Mouse (Mus musculus) CH12.LX (cell line): ENCODE measurements around the gene Tusc2. TPM values are rescaled to one million over a fixed set of nuclear protein-coding genes. Genes with fewer than 3 reads are reported as not detected.

Source experiments
- DNase-seq: peaks from one replicate; pipeline ENCODE4 v3.0.0-alpha.2; 2013; ENCODE audit errors: extremely low read depth
- H3K27ac ChIP-seq: 2 replicates; pipeline ENCODE4 v1.5.1; 2012; ENCODE audit warnings: low read depth, mild to moderate bottlenecking, control low read depth, moderate library complexity; ENCODE audit not compliant: insufficient read depth
- H3K27me3 ChIP-seq: replicated peaks from 2 replicates; pipeline ENCODE3; 2012; ENCODE audit warnings: inconsistent platforms
- H3K36me3 ChIP-seq, 2 experiments: replicated peaks in 1 of 2; 2 replicates each; pipeline versions ENCODE3 to v1.6.1; 2012; ENCODE audit warnings: inconsistent platforms in 1 of 2, low read length in 1 of 2, mild to moderate bottlenecking in 1 of 2, mixed read lengths in 1 of 2, moderate library complexity in 1 of 2; ENCODE audit not compliant: control insufficient read depth in 1 of 2, insufficient read depth in 1 of 2
- H3K4me1 ChIP-seq, 2 experiments: 2 replicates each; pipeline ENCODE4 v1.6.1; 2012; ENCODE audit warnings: inconsistent platforms in 1 of 2, moderate library complexity in 1 of 2; ENCODE audit not compliant: insufficient read depth in 2 of 2, control insufficient read depth in 1 of 2
- H3K4me2 ChIP-seq: 2 replicates; pipeline ENCODE4 v1.6.1; 2012; ENCODE audit warnings: low read depth, mild to moderate bottlenecking, control low read depth; ENCODE audit not compliant: poor library complexity, insufficient read depth, severe bottlenecking
- H3K4me3 ChIP-seq, 3 experiments: fragments of 150-350 bp in 1 of 3; sonication (generic) in 1 of 3; replicated peaks in 1 of 3; 2 replicates each; pipeline versions ENCODE3 to v1.5.1; 2011 to 2012; ENCODE audit warnings: low read depth in 2 of 3, low read length in 2 of 3, mild to moderate bottlenecking in 2 of 3, moderate library complexity in 2 of 3, control low read depth in 1 of 3, improper control_type of control experiment in 1 of 3, inconsistent platforms in 1 of 3, mixed read lengths in 1 of 3; ENCODE audit not compliant: poor library complexity in 1 of 3
- H3K79me2 ChIP-seq: replicated peaks from 2 replicates; pipeline ENCODE4 v1.6.1; 2012; ENCODE audit warnings: mild to moderate bottlenecking, moderate library complexity; ENCODE audit not compliant: control insufficient read depth, poor library complexity, insufficient read depth, severe bottlenecking; ENCODE audit errors: extremely low read depth
- H3K9ac ChIP-seq: 2 replicates; pipeline ENCODE4 v1.6.1; 2012; ENCODE audit warnings: low read depth, mild to moderate bottlenecking, control low read depth, moderate library complexity; ENCODE audit not compliant: insufficient read depth
- H3K9me3 ChIP-seq: replicated peaks from 2 replicates; pipeline ENCODE3; 2012; ENCODE audit warnings: low read length, inconsistent platforms, mixed read lengths
- CHD1 ChIP-seq: IDR thresholded peaks from 2 replicates; pipeline ENCODE4 v1.6.1; 2012; ENCODE audit warnings: low read depth, low read length, improper control_type of control experiment, inconsistent platforms
- CHD2 ChIP-seq: IDR thresholded peaks from 2 replicates; pipeline ENCODE4 v1.6.1; 2011; ENCODE audit warnings: low read length, improper control_type of control experiment
- E2F4 ChIP-seq: IDR thresholded peaks from 2 replicates; pipeline ENCODE4 v1.6.1; 2011; ENCODE audit warnings: low read depth, low read length, improper control_type of control experiment; ENCODE audit not compliant: insufficient replicate concordance
- ELF1 ChIP-seq: IDR thresholded peaks from 2 replicates; pipeline ENCODE4 v1.6.1; 2014; ENCODE audit warnings: low read depth, mild to moderate bottlenecking, inconsistent platforms, low read length, improper control_type of control experiment
- EP300 ChIP-seq: IDR thresholded peaks from 2 replicates; pipeline ENCODE4 v1.6.1; 2011; ENCODE audit warnings: low read length, improper control_type of control experiment
- HCFC1 ChIP-seq: IDR thresholded peaks from 2 replicates; pipeline ENCODE4 v1.6.1; 2012; ENCODE audit warnings: low read depth, mild to moderate bottlenecking, inconsistent platforms, low read length, improper control_type of control experiment
- IRF4 ChIP-seq: IDR thresholded peaks from 2 replicates; pipeline ENCODE4 v1.6.1; 2014; ENCODE audit warnings: low read depth, mild to moderate bottlenecking, inconsistent platforms, low read length, improper control_type of control experiment
- KAT2A ChIP-seq: IDR thresholded peaks from 2 replicates; pipeline ENCODE4 v1.6.1; 2012; ENCODE audit warnings: low read length, improper control_type of control experiment, inconsistent platforms; ENCODE audit not compliant: insufficient replicate concordance
- MEF2A ChIP-seq: IDR thresholded peaks from 2 replicates; pipeline ENCODE4 v1.6.1; 2014; ENCODE audit warnings: low read depth, mild to moderate bottlenecking, inconsistent platforms, low read length, improper control_type of control experiment, borderline replicate concordance
- MXI1 ChIP-seq: IDR thresholded peaks from 2 replicates; pipeline ENCODE4 v1.6.1; 2011; ENCODE audit warnings: mild to moderate bottlenecking, low read depth, low read length, improper control_type of control experiment
- MYC ChIP-seq: IDR thresholded peaks from 2 replicates; pipeline ENCODE4 v1.6.1; 2011; ENCODE audit warnings: low read depth, mild to moderate bottlenecking, improper control_type of control experiment, low read length
- PAX5 ChIP-seq: IDR thresholded peaks from 2 replicates; pipeline ENCODE4 v1.6.1; 2012; ENCODE audit warnings: low read length, inconsistent platforms, mixed read lengths
- POLR2AphosphoS2 ChIP-seq: IDR thresholded peaks from 2 replicates; pipeline ENCODE4 v1.6.1; 2011; ENCODE audit warnings: low read depth, low read length, improper control_type of control experiment
- RAD21 ChIP-seq: IDR thresholded peaks from 2 replicates; pipeline ENCODE4 v1.6.1; 2011; ENCODE audit warnings: low read depth, mild to moderate bottlenecking, low read length, improper control_type of control experiment, moderate library complexity
- SIN3A ChIP-seq: IDR thresholded peaks from 2 replicates; pipeline ENCODE4 v1.6.1; 2012; ENCODE audit warnings: low read length, improper control_type of control experiment, inconsistent platforms
- SMC3 ChIP-seq: IDR thresholded peaks from 2 replicates; pipeline ENCODE4 v1.6.1; 2011; ENCODE audit warnings: low read depth, low read length, improper control_type of control experiment
- TCF12 ChIP-seq: IDR thresholded peaks from 2 replicates; pipeline ENCODE4 v1.6.1; 2014; ENCODE audit warnings: low read depth, mild to moderate bottlenecking, inconsistent platforms, low read length, improper control_type of control experiment
- UBTF ChIP-seq: IDR thresholded peaks from 2 replicates; pipeline ENCODE4 v1.6.1; 2012; ENCODE audit warnings: low read depth, mild to moderate bottlenecking, inconsistent platforms, low read length, improper control_type of control experiment, moderate library complexity
- USF2 ChIP-seq: conservative IDR thresholded peaks from 2 replicates; pipeline ENCODE4 v1.6.1; 2011; ENCODE audit warnings: low read depth, low read length, improper control_type of control experiment
- ZC3H11A ChIP-seq: IDR thresholded peaks from 2 replicates; pipeline ENCODE4 v1.6.1; 2012; ENCODE audit warnings: low read depth, mild to moderate bottlenecking, inconsistent platforms, low read length, improper control_type of control experiment
- ZKSCAN1 ChIP-seq: IDR thresholded peaks from 2 replicates; pipeline ENCODE4 v1.6.1; 2012; ENCODE audit warnings: low read depth, inconsistent platforms, low read length, improper control_type of control experiment, borderline replicate concordance
- ZNF384 ChIP-seq: IDR thresholded peaks from 2 replicates; pipeline ENCODE4 v1.6.1; 2012; ENCODE audit warnings: low read depth, low read length, improper control_type of control experiment, inconsistent platforms
- dilution Hi-C: fragments of 300-500 bp; cut with MboI; formaldehyde crosslinking; loops from 2 replicates; pipeline ENCODE4 v1.14.3; 2020; ENCODE audit warnings: low sequenced_read_pairs; ENCODE audit not compliant: extremely low pct_unique_long_range_greater_than_20kb, extremely low pct_ligation_motif_present
- in situ Hi-C: fragments of 300-500 bp; cut with MboI; formaldehyde crosslinking; loops from 3 replicates; pipeline ENCODE4 v1.14.3; 2019; ENCODE audit warnings: low sequenced_read_pairs, low pct_ligation_motif_present, low pct_unique_long_range_greater_than_20kb, mixed read lengths
- polyA plus RNA-seq: library from polyadenylated mRNA; unstranded; fragments of >175 nt; gene quantifications from 2 replicates; pipeline ENCODE4 v1.2.1, GENCODE M21; 2012; ENCODE audit warnings: low read depth; ENCODE audit not compliant: insufficient read length
- total RNA-seq, 2 experiments: library from RNA; depleted of rRNA; stranded (reverse); fragments of 300-350 nt in 1 of 2; fragments of >200 nt in 1 of 2; gene quantifications; 2 replicates each; pipeline ENCODE4 v1.2.3; 2012 to 2014

The Tusc2 gene
- total and polyA plus RNA-seq, 3 experiments = 23.0 to 39.2 (median 33.3) TPM

DNA sequence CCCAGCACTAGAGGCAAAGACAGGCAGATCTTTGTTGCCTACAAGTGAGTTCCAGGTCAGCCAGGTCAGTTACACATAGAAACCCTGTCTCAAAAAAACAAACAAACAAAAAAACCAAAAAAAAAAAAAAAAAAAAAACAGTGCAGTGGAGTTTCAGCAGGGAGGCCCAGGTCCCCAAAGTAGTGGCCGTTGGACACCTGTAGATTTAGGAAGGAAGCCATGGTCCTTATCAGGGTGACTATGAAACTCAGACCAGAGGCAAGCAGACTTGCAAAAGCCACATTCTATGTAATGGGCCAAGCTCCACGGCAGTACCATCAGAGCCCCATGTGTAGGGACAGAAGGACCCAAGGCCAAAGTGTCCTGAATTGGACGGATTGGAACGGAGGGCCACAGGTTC is 18.5 kb downstream of the Tusc2 start:
- peak overlapping the region; percentile 81 for H3K9ac ChIP-seq
- H3K4me2 ChIP-seq = peak overlapping the region; percentile 84
- in situ Hi-C loops = no loop called here
- no peak for DNase-seq
- peaks cover 8 to 33% of the 10 kb centered on the region in 2 experiments for H3K36me3 ChIP-seq
- dilution Hi-C loops = no loop called here
- TF ChIP-seq PAX5 (no peak), USF2 (no peak), ZKSCAN1 (no peak), ELF1 (no peak), EP300 (no peak), ZC3H11A (no peak), POLR2AphosphoS2 (no peak), RAD21 (no peak), MXI1 (no peak), CHD1 (no peak), UBTF (no peak)
- no peaks in the 10 kb centered on the region for H3K79me2 ChIP-seq
- peaks cover 10 to 42% of the 10 kb centered on the region in 2 experiments for H3K4me1 ChIP-seq
- no peak overlapping the region for H3K27ac ChIP-seq
- no peaks in the 10 kb centered on the region for H3K9me3 ChIP-seq
- H3K4me3 ChIP-seq = peak overlapping the region; percentile 62 to 95 (median 84)
- H3K27me3 ChIP-seq = no peaks in the 10 kb centered on the region

DNA sequence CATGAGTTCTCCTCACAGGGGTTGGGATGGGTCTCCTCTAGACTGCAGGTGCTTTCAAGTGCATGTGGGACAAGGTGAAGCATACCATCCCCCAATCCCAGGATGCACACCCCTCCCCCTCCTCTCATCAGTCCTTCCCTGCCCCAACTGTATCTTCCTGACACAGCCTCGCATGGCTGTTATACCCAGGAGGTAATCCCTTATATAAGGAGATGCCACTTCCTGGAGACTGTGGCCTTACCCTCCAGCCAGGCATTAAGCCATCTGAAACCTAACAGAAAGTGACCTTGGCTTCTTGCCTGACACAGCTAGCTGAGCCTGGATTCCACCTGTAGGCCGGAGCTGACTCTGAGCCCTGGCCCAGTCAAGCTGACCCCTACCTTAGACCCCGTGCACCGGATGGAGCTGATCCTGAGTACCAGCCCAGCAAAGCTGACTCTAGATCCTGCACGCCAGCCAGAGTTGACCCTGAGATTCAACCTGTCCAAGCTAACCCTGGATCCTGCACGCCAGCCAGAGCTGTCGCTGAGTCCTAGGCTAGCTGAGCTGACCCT is 19.5 kb downstream of the Tusc2 start:
- Histone ChIP-seq H3K4me2 (no peak overlapping the region), H3K9me3 (no peaks in the 10 kb centered on the region), H3K4me1 (peaks cover 11 to 38% of the 10 kb centered on the region in 2 experiments), H3K36me3 (peaks cover 8 to 33% of the 10 kb centered on the region in 2 experiments), H3K9ac (no peak overlapping the region)
- dilution Hi-C loops = no loop called here
- DNase-seq = no peak
- TF ChIP-seq TCF12 (no peak), CHD2 (no peak), MYC (no peak), SMC3 (no peak), MXI1 (no peak), ZNF384 (no peak), HCFC1 (no peak), SIN3A (no peak), KAT2A (no peak), PAX5 (no peak), IRF4 (no peak), E2F4 (no peak), MEF2A (no peak), POLR2AphosphoS2 (no peak)
- TF ChIP-seq, all 38 proteins: peak for 0
- in situ Hi-C loops = no loop called here
- no peaks in the 10 kb centered on the region for H3K27me3 ChIP-seq
- no peak overlapping the region for H3K27ac ChIP-seq
- H3K79me2 ChIP-seq = no peaks in the 10 kb centered on the region
- H3K4me3 ChIP-seq = no peak overlapping the region
